Mouse (Mus musculus): ENCODE measurements around the gene Mypn. TPM values are rescaled to one million over a fixed set of nuclear protein-coding genes. Genes with fewer than 3 reads are reported as not detected.

Gene Mypn
- total RNA-seq, 2 experiments from 2014 or later, result 230 to 232 TPM

DNA sequence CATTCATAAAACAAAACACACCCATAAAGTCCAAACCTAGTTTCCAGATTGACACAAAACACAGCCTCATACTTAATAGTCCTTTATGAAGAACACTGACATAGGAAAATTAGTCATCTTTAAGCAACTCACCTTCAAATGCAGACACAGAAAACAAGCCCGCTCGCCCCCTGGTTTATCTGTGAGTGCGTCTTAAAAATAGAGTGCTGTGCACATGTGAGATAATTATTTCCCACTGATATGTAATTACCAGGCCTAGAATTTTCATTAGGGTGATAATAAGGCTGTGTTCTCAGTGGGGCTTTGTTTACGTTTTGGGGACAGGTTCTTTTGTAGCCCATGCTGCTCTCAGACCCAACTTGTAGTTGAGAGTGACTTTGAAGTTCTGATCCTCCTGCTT lies 4.7 kb downstream of the Mypn start:
- DNase-seq, result no peak

DNA sequence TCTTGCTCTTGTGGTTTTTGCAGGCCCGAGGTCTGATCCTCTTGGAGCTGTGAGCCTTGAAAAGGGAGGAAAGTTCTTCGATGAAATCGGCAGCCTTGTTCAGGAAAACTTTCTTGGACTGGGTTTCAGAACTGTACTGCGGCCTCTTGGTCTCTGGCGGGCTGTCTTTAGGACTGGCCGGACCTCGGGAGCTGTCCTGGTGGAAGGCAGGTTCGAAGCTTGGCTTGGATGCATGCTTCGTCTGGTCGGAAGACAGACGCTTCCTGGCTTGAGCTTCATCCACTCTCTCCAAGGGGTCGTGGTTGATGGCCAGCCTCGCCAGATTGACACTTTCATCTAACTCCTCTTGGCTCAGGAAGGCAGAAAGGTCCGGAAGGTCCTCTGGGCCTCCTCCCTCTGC lies 11.0 kb downstream of the Mypn start:
- DNase-seq, result no peak

DNA sequence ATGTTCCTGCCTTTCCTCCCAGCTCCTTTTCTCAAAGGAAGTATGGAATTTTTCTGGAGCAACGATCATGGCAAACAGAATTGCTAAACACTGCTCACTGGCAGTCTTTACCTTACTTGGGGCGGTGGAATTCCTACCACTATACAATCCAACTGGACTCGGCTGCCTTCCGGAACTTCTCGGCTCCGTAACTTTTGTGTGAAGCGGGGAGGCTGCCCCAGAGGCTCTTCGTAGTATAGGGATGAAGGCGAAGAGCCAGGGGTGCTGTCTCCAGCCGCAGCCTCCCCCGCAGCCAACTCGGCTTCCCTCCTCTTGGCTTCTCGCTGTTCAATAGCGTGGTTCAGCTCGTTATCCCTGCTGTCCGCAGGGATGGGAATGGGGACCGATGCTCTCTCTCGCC lies 11.5 kb downstream of the Mypn start:
- no peak for DNase-seq

DNA sequence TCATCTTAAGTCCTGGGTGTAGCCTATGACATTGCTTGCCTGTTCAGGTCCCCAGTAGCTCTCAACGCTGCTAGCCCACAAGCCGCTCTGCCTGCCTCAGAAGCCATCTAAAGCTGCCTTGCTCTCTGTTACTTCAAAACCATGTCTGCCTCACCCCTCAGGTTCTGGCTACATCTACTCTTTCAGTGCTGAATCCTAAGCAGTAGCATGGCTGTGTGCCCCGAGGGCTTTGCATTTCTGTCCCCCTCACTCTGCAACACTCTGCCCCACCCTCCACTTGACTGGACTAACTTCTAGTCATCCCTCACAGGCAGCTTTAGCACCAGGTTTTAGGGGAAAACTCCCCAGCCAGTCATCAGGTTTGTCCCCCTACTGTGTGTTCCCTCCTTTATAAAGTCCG lies 19.3 kb downstream of the Mypn start:
- no peak for DNase-seq

DNA sequence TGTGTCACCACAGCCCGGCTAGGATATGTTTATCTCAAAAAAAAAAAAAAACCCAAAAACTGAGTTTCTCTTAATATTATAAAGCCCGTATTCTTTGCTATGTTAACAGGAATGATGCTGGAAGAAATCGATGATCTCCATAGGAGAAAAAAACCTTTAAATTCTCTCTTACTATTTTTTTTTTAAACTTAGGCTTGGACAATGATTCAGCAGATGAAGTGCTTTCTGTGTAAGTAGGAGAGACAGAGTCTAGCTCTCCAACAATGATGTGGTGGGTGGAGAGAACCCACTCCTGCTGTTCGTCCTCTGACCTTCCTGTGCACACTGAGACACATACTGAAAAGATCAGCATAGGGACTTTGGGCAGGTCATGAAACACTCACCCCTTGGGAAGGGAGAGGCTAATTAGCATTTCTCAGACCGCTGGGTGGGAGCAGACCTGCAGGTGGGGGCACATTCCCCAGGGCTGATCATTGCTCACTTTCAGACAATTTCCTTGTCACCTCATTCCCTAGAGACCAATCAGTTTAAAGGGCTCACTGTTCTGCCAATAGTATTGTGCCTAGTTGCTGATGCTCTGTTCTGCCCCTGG lies 21.5 kb downstream of the Mypn start:
- DNase-seq, result no peak

DNA sequence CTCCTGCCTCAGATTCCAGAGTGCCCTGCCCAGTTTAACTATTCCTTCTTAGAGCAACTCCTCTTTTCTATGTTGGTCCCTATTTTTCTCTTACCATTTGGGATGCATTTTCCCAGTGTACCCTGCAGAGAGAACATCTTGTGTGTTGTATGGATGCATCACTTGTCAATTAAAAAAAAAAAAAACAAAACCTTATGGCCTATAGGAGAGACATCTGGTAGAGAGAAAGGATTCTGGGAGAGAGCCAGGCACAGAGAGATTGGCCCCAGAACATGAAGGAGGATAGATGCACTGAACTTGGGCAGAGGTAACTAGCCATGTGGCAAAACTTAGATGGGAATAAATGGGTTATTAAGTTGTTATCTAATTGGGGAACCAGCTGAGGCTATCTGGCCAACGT lies 22.6 kb downstream of the Mypn start:
- DNase-seq, result no peak

DNA sequence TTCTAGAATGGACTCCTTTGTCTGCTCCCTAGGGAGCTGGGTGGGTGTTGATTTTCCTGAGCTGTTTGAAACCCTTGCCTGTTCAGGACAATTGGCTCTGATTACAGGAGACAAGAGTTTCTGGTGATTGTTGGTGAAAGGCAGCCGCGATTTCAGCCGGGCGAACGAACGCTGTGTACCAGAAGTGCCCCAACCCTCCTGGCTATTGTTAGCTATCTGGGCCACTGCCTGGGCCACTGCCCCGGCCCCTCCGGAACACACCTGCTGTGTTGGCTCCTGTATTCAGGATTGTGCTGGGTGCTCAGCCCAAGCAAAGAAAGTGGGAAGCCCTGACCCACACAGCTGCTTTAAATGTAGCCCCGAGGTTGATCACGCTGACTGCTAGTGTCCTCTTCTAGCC lies 24.2 kb downstream of the Mypn start:
- no peak for DNase-seq

DNA sequence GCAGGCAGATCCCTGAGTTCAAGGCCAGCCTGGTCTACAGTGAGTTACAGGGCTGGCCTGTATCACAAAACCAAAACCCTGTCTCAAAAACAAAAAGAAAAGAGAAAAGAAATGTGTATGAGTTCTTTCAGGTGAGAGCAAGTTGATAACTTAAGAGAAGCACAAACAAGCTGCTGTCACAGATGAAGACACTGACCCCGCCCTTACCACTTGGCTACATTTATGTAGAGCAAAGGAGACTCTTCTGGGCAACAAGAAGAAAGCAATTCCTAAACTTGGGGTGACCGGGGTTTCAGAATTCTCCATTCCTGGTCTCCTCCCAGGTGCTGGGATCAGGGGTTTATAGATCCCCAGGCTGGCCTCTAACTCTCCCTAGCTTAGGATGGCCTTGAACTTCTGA lies 25.4 kb downstream of the Mypn start:
- no peak for DNase-seq

DNA sequence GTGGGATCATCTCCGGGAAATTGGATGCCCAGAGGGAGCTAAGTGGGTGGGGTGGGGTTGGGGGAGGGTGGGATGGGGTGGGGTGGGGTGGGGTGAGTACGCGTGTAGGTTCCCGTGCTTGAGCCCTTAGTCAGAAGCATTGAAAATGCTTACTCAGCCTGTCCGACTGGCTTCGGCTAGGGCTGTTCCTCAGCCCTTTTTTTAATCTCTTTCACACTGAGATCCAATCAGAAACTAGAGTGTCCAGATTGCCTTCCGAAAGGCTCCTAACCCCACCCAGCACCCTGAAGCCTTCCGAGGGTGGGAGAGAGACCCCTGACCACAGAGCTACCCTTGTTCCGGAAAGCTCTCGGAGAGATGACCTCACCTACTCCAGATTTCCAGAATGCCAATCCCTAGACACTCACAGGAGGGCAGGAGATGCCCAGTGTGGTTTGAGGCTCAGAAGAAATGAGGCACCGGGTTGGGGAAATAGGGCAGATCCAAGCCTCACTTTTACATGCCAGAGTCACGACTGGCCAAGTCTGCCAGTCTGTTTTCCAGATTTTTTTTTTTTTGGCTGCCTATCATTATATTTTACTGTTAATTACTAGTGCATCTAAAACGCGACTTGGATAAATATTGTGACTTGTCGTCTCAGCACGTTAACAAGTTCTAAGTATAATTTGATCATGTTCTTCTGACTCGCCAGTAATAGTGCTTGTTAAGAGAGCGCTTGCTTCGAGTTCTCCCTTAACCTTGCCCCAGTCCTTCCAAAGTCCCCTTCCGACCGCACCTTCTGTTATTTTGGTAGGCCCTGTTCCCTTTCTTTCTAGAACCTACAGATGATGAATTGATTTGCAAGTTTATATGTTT lies 26.2 kb downstream of the Mypn start:
- no peak for DNase-seq

DNA sequence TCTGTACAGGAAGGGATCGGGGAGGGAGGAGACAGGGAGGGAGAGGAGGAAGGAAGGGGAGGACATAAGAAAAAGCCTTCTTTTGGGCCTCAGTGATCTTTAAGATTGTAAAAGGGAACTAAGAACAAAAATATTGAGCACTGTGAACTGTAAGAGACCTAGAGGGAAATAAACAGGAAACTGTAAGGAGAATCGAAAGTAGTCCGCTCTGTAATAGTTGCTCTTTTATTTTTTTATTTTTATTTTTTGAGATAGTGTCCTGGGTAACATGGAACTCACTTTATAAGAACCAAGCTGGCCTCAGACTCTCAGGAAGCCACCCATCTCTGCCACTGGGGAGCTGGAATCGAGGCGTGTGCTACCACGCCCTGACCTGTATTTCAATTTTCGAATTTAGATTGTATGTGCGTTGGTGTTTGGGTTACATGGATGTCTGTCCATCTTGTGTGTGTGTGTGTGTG lies 27.3 kb downstream of the Mypn start:
- no peak for DNase-seq

DNA sequence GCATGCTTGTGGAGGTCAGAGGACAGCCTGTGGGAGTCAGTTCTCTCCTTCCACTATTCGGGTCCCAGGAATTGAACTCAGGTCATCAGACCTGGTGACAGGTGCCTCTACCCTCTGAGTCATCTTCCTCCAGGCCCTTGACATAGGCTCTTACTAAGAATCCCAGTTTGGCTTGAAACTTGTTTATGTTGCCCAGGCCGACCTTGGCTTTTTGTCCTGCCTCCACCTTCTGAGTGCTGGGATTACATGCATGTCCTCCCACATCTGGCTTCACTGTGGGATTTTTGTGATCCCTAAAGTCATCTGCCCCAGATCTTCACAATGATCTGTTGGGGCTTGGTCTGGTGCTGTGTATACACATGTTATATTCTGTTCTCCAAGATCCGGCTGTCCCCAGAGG lies 31.7 kb downstream of the Mypn start:
- DNase-seq, result no peak

DNA sequence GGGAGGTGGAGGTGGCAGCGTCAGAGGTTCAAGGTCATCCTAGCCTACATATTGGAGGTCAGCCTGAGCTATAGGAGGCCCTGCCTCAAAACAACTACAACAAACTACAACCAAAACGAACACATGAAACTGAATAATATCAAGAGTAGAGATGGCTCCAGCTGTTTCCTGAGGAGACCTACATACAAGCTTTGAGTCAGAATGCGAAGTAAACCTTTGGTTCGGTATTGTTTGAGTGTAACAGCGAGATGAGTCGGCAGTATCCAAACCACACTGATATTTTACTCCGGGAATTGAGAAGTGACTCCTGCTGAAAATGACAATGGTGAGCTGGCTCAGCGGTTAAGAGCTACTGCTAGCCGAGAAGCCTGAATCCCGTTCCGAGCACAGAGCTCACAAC lies 34.2 kb downstream of the Mypn start:
- no peak for DNase-seq

DNA sequence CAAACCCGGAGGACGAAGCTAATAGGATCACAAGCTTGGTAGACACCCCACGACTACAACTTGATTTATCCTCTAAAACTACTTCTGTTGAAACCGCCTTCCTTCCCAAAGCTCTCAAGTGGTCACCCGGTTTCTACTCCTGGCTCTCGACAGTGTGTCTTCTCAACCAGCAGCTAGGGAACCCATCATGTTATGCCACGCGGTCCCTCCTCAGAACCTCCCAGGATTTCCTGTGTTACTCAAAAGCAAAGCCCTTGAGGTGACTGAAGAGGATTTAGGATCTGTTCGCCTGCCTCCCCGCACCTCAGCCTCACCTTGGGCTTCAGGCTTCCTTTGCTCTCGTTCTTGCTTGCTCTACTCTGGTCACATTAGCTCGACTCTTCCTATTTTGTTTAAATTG lies 35.6 kb downstream of the Mypn start:
- DNase-seq, result no peak

DNA sequence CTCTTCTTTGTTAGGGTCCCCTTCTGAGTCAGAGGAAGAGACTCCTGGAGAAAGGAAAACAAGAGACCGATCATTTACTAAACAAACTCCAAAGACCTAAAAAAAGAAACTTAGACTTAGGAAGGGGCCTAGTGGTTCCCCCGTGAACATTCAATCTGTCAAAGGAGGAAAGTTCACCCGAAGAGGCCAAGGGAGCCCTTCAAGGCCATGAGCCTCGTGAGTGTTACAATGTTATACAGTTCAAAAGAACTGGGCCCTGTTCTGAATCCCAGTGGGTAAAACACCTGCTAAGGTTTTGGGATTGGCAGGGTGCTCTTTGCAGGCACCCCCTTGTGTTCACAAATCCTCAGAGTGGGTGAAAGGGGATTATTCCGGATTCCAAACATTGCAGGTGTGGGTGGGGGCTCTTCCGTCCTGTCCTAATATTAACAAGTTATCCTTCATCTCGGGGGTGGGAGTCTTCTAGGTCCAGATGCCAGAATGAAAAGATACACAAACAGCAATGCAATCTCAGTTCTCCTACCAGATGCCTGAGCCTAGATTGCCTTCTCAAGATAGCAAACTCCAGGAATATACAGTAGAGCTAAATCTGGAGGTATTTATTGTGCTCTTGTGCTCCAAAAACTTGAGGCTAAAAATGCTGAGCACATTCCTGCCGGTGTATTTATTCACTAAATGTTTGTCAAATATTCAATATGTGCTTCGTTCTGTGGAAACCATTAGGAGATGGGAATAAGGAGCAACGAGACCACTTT lies 36.3 kb downstream of the Mypn start:
- DNase-seq, result no peak

DNA sequence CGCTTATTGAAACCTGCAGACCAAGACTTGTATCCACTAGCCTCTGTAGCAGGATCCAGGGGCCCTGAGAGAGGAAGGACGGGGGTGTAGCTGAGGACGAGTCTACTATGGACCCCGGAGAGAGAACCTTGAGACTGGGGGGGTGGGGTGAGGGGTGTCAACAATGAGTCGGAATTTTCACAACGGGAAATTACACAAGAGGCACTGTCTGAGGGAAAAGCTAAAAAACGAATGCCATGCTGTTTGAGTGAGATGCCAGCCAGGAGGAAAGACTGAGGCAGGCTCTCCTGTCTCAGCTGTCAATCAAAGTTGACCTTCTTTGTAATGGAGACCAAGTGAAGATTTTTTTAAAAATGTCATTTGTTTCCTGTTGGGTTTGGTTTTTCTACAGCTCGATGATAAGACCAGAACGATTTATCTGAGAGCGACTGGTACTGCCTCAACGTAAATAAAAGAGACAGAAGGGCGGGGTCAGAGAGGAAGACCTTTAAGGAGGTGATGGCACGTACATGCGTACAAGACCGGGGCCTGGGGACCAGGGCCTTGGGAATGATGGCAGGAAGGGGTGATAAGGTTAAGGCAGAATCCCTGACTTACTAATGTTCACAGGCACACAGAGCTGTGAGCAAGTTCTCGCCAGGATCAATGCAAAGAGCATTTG lies 37.9 kb downstream of the Mypn start:
- DNase-seq, result no peak

DNA sequence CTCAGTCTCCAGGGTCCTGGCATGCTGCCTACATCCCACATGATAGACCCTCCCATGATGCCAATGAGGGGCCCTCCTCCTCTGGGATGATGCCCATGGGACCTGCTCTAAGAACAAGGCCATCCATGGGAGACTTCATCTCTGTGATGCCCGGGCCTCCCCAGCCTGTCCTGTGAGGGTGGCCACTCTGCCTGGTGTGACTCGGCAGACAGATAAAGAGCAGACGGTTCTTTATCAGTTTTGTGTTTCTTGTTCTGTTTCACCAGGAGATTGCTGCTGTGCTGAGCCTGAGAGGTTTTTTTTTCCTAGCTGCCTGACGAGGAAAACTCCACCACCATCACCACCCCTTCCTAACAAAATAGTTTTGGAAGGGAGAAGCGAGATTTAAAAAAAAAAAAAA lies 42.5 kb downstream of the Mypn start:
- DNase-seq, result peak; percentile 13

DNA sequence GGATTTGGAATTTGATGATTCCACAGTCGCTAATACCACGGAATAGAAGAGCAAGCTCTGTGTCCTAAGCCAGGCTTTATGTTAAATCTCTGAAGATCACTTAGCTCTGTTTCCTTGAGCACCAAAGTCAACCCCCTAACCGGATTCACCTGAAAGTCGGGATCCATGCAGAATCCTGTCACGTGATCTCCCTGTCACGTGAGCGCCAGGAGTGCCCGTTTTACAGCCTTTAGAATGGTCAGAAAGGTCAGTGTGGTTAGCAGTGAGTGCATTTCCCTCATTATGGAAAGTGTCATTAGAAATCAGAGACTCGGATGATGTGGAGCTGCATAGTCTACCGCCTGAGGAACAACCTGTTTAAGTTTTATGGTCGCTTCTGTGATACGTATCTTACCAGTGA lies 43.1 kb downstream of the Mypn start:
- DNase-seq, result no peak

DNA sequence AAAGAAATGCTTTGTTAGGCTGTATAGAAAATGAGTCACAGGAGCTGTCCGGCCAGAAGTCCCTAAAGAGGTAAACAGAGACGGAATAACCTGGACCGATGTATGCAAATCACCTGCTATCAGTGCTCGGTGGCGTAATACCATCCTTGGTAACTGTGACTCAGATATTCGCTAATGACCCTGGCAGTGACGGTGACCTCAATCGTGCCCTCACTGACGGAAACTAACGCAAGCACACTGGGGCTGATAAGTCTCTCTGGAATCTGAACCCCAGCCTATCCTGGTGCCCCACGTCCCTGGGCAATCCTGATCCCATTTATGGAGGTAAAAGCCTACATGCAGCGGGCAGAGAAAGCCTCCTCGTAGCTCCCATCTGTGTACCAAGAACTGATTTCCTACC lies 45.6 kb downstream of the Mypn start:
- no peak for DNase-seq

DNA sequence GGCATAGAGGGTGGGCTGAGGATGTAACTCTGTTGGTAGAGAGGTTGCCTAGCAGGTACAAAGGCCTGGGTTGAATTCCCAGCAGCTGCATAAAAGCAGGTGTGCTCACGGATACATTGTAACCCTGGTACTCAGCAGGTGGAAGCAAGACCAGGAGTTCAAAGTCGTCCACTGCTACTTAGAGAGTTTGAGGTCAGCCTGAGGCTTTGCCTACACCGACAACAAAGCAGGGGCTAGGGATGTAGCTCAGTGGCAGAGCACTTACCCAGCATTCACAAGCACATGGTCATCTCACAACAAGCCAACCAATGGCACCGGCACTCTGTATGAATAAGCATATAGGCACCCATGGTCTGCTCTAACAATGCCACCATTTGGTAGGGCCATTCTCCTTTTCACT lies 46.3 kb downstream of the Mypn start:
- no peak for DNase-seq

DNA sequence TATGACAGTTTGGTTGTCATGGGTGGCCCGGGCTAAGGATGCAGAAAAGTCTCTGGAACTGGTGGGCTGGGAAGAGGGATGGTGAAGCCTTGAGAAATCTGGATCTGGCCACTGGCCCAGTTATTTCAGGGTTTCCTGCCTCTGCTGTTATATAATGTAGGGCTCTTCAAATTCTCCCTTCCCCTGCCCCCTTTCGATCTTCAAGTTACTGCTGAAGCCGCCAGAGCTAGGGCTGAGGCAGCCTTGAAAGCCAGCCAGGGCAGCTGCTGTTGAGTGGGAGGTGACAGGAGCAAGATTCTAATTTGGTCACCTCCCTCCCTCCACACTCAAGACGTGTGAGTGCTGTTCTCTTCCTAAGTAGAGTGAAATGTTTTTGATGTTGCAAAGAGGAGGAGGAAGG lies 46.8 kb downstream of the Mypn start:
- peak; percentile 67 for DNase-seq

DNA sequence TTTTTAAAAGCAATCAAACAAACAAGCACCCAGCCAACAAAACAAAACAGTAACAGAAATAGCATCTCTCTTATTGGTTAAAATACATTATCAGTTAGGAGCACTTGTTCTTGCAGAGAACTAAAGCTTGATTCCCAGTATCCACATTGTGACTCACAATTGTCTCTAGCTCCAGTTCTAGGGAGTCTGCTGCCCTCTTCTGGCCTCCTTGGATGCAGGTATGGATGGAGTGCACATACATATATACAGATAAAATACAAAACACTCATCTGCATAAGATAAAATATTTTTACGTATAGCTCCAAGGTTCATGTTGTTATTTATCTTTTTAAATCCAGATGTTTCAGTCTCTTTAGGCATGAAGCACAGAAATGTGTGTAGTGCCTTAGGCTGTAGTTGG lies 47.4 kb downstream of the Mypn start:
- DNase-seq, result no peak

DNA sequence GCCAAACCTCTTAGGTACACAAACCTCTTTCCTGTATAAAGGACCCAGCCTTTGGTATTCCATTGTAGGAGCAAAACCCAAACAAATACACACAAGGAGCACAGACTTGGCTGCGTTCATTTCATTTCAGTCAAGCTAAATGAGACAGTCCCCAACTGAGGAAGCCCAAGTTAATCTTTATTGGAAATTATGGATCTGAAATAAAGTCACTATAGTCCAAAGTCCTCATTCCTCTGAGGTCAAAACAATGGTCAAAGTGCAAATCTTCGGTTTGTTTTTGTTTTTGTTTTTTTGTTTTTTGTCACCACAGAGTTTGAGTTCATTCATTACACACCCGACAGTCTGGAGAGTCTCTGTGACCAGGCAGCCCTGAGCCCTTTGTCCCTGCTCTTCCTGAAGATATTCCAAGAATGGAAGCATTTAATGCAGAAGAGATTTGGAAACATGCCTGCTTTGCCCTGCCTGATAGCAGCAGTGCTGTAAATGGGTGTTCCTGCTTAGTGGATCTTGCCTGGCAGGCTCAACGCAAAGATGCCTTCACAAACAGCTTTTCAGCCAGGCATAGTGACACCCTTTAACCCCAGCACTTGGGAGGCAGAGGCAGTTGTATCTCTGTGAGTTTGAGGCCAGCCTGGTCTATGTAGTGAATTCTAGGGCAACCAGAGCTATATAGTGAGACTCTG lies 47.9 kb downstream of the Mypn start:
- no peak for DNase-seq

Measured in gastrocnemius, postnatal 10 days (tissue).